Mouse (Mus musculus): ENCODE results near the gene Slc9a2. TPM values are rescaled to one million over a fixed set of nuclear protein-coding genes. Genes with fewer than 3 reads are reported as not detected.

Gene Slc9a2
- polyA plus RNA-seq, 1 experiment, result 6.9 TPM

DNA sequence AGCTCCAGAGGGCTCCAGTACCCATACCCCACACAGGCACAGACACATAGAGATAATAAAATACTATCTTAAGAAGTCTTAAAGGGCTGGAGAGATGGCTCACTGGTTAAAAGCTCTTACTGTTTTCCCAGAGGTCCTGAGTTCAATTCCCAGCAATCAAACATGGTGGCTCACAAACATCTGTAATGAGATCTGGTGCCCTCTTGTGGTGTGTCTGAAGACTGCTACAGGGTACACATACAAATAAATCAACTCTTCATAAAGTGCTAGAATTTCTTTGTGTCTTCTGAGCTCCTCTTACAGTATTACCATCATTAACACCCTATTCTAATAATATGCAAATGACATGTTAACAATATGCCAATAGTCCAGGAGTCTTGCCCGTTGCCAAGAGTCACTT is 83.7 kb downstream of the Slc9a2 start:
- Histone ChIP-seq H3K79me2 (ENCODE audit: control insufficient read depth, insufficient read depth) (no peaks in the 10 kb centered on the region), H3K27me3 (ENCODE audit: control insufficient read depth, insufficient read depth, insufficient read length) (no peaks in the 10 kb centered on the region), H3K4me3 (ENCODE audit: insufficient read depth, poor library complexity, severe bottlenecking) (no peak overlapping the region), H3K36me3 (ENCODE audit: control insufficient read depth, insufficient read depth) (no peaks in the 10 kb centered on the region), H3ac (ENCODE audit: control insufficient read depth, insufficient read length, low read depth) (no peak overlapping the region), H3K79me3 (ENCODE audit: low read depth) (no peaks in the 10 kb centered on the region)
- TF ChIP-seq MAX (IDR thresholded peaks at IDR 0.05), result no peak
- no peak for TF ChIP-seq USF1 (IDR thresholded peaks at IDR 0.05; ENCODE audit: low read depth)
- TF ChIP-seq CTCF (IDR thresholded peaks at IDR 0.05; ENCODE audit: control insufficient read depth, insufficient read depth, insufficient read length), result no peak
- no peak for TF ChIP-seq MYOD1 (IDR thresholded peaks at IDR 0.05; ENCODE audit: control insufficient read depth, insufficient read length, low read depth)
- TF ChIP-seq CEBPB (IDR thresholded peaks at IDR 0.05; ENCODE audit: low read depth), result no peak
- no peak for TF ChIP-seq FOSL1 (IDR thresholded peaks at IDR 0.05; ENCODE audit: insufficient read depth, low read length, poor library complexity, severe bottlenecking)
- TF ChIP-seq MYOG (IDR thresholded peaks at IDR 0.05; ENCODE audit: control insufficient read depth, extremely low read depth, insufficient read length), result no peak

DNA sequence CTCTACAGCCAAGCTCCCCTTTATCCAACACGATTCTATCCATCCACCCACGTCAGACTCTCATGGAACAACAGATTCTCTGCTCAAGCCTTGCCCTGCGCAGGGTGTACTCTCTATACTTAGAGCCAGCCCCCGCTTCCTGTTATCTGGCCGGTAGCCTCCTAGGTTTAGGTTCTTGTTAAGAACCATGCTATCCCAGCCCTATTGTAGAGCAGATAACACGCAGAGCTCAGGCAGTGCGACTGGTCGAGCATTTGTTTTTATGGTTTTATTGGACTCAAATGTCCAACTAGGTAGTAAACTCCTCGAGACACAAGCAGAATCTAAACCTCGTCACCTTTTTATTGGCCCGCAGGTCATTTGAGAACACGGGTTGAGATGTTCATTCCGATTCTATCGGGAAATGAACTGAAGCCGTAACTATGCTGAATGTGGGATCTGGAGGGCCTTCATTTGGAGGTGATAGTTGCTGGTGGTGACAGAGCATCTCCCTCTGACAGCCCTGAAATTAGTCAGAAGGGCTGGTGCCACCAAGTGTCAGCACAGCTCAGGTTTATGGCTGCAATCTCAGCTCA is 84.4 kb downstream of the Slc9a2 start:
- H3K27me3 ChIP-seq (ENCODE audit: control insufficient read depth, insufficient read depth, insufficient read length), result no peaks in the 10 kb centered on the region
- no peak overlapping the region for H3ac ChIP-seq (ENCODE audit: control insufficient read depth, insufficient read length, low read depth)
- H3K79me3 ChIP-seq (ENCODE audit: low read depth), result no peaks in the 10 kb centered on the region
- H3K79me2 ChIP-seq (ENCODE audit: control insufficient read depth, insufficient read depth), result no peaks in the 10 kb centered on the region
- no peaks in the 10 kb centered on the region for H3K36me3 ChIP-seq (ENCODE audit: control insufficient read depth, insufficient read depth)
- H3K4me3 ChIP-seq (ENCODE audit: insufficient read depth, poor library complexity, severe bottlenecking), result no peak overlapping the region
- TF ChIP-seq MYOD1 (IDR thresholded peaks at IDR 0.05; ENCODE audit: control insufficient read depth, insufficient read length, low read depth), result no peak
- no peak for TF ChIP-seq MYOG (IDR thresholded peaks at IDR 0.05; ENCODE audit: control insufficient read depth, extremely low read depth, insufficient read length)
- no peak for TF ChIP-seq MAX (IDR thresholded peaks at IDR 0.05)
- TF ChIP-seq FOSL1 (IDR thresholded peaks at IDR 0.05; ENCODE audit: insufficient read depth, low read length, poor library complexity, severe bottlenecking), result no peak

DNA sequence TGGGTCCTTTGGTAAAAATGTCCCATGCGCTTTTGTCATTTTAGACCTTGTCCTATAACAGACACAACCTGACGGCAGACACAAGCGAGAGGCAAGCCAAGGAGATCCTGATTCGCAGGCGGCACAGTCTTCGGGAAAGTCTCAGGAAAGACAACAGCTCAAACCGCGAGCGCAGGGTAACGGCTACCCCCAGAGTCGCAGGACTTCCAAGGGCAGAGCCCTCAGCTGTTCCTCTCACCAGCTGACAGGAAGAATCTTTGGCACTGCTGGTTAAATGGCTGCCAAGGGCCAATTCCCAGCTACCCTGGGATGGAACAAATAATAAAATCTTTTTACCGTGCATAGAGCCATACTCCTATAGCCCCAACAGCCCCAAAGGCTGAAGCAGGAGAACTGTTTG is 85.1 kb downstream of the Slc9a2 start:
- Histone ChIP-seq H3ac (ENCODE audit: control insufficient read depth, insufficient read length, low read depth) (no peak overlapping the region), H3K79me2 (ENCODE audit: control insufficient read depth, insufficient read depth) (no peaks in the 10 kb centered on the region), H3K36me3 (ENCODE audit: control insufficient read depth, insufficient read depth) (no peaks in the 10 kb centered on the region), H3K79me3 (ENCODE audit: low read depth) (no peaks in the 10 kb centered on the region), H3K27me3 (ENCODE audit: control insufficient read depth, insufficient read depth, insufficient read length) (no peaks in the 10 kb centered on the region), H3K4me3 (ENCODE audit: insufficient read depth, poor library complexity, severe bottlenecking) (no peak overlapping the region)
- TF ChIP-seq CTCF (IDR thresholded peaks at IDR 0.05; ENCODE audit: control insufficient read depth, insufficient read depth, insufficient read length), result no peak
- TF ChIP-seq CEBPB (IDR thresholded peaks at IDR 0.05; ENCODE audit: low read depth), result no peak
- TF ChIP-seq FOSL1 (IDR thresholded peaks at IDR 0.05; ENCODE audit: insufficient read depth, low read length, poor library complexity, severe bottlenecking), result no peak
- no peak for TF ChIP-seq MYOD1 (IDR thresholded peaks at IDR 0.05; ENCODE audit: control insufficient read depth, insufficient read length, low read depth)
- no peak for TF ChIP-seq USF1 (IDR thresholded peaks at IDR 0.05; ENCODE audit: low read depth)
- TF ChIP-seq MYOG (IDR thresholded peaks at IDR 0.05; ENCODE audit: control insufficient read depth, extremely low read depth, insufficient read length), result no peak
- no peak for TF ChIP-seq MAX (IDR thresholded peaks at IDR 0.05)

DNA sequence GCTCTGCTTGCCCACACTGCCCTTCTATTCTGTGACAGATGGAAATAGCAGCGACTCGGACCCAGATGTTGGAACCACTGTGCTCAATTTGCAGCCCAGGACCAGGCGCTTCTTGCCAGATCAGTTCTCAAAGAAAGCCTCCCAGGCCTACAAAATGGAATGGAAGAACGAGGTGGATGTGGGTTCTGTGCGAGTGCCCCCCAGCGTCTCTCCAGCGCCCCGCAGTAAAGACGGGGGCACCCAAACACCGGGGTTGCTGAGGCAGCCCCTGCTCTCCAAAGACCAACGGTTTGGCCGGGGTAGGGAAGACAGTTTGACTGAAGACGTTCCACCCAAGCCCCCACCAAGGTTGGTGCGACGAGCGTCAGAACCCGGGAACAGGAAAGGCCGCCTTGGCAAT is 87.2 kb downstream of the Slc9a2 start:
- no peak overlapping the region for H3K4me3 ChIP-seq (ENCODE audit: insufficient read depth, poor library complexity, severe bottlenecking)
- H3K27me3 ChIP-seq (ENCODE audit: control insufficient read depth, insufficient read depth, insufficient read length), result no peaks in the 10 kb centered on the region
- TF ChIP-seq CTCF (IDR thresholded peaks at IDR 0.05; ENCODE audit: control insufficient read depth, insufficient read depth, insufficient read length), result no peak
- TF ChIP-seq MAX (IDR thresholded peaks at IDR 0.05), result no peak
- no peak for TF ChIP-seq FOSL1 (IDR thresholded peaks at IDR 0.05; ENCODE audit: insufficient read depth, low read length, poor library complexity, severe bottlenecking)
- no peak for TF ChIP-seq MYOD1 (IDR thresholded peaks at IDR 0.05; ENCODE audit: control insufficient read depth, insufficient read length, low read depth)
- TF ChIP-seq MYOG (IDR thresholded peaks at IDR 0.05; ENCODE audit: control insufficient read depth, extremely low read depth, insufficient read length), result no peak
- no peak for TF ChIP-seq CEBPB (IDR thresholded peaks at IDR 0.05; ENCODE audit: low read depth)
- no peak for TF ChIP-seq USF1 (IDR thresholded peaks at IDR 0.05; ENCODE audit: low read depth)

DNA sequence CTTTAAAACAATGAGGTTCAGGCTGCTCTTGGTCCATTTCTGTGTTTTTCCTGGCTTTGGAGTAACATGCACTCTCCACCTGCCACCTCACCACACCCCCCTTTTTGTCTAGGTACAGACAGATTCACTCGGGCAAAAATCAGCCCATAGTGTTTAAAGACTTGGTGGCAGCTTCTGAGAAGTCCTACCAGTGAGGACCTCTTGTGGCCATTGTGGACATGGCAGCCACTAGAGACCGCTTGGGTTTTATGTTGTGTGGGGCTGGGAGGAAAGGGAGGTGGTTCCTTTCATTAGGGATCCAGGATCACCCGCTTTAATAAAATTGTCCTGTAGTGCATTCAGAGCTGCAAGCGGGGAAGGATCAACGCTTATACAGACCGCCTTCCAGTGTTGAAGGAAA is 88.2 kb downstream of the Slc9a2 start:
- H3K79me2 ChIP-seq (ENCODE audit: control insufficient read depth, insufficient read depth), result no peaks in the 10 kb centered on the region
- H3ac ChIP-seq (ENCODE audit: control insufficient read depth, insufficient read length, low read depth), result no peak overlapping the region
- H3K36me3 ChIP-seq (ENCODE audit: control insufficient read depth, insufficient read depth), result no peaks in the 10 kb centered on the region
- H3K4me3 ChIP-seq (ENCODE audit: insufficient read depth, poor library complexity, severe bottlenecking), result no peak overlapping the region
- H3K79me3 ChIP-seq (ENCODE audit: low read depth), result no peaks in the 10 kb centered on the region
- H3K27me3 ChIP-seq (ENCODE audit: control insufficient read depth, insufficient read depth, insufficient read length), result no peaks in the 10 kb centered on the region
- TF ChIP-seq CTCF (IDR thresholded peaks at IDR 0.05; ENCODE audit: control insufficient read depth, insufficient read depth, insufficient read length) (peak; percentile 27), MAX (IDR thresholded peaks at IDR 0.05) (no peak)

More for the DNA sequence above, 87.2 kb downstream of the Slc9a2 start:
- Histone ChIP-seq H3ac (ENCODE audit: control insufficient read depth, insufficient read length, low read depth) (no peak overlapping the region), H3K79me3 (ENCODE audit: low read depth) (no peaks in the 10 kb centered on the region), H3K36me3 (ENCODE audit: control insufficient read depth, insufficient read depth) (no peaks in the 10 kb centered on the region), H3K79me2 (ENCODE audit: control insufficient read depth, insufficient read depth) (no peaks in the 10 kb centered on the region)

DNA sequence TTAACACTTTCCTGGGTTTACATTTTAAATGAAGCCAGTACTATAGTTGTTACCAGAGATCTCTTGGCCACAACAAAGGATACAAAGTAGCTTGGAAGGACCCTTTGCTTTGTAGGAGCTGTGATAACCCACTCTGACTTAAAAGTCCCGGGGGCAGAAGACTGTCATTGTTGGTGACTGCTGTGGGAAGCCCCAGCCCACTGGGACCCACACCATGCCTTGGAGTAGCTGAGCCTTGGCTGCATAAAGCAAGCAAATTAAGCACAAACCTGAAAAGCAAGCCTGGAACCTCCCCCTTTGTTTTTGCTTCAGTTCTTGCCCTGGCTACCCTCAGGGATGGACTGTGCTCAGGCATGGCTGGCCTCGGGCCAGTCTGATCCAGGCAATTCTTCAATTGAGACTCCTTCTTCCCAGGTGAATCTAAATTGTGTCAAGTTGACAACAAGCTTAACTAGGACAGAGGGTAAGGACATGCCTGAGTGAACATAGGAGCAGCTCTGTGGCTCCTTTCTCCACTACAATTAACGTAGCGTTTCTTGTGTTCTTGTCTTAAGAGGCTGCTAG is 89.0 kb downstream of the Slc9a2 start:
- Histone ChIP-seq H3K27me3 (ENCODE audit: control insufficient read depth, insufficient read depth, insufficient read length) (no peaks in the 10 kb centered on the region), H3K79me3 (ENCODE audit: low read depth) (no peaks in the 10 kb centered on the region), H3K36me3 (ENCODE audit: control insufficient read depth, insufficient read depth) (no peaks in the 10 kb centered on the region), H3K79me2 (ENCODE audit: control insufficient read depth, insufficient read depth) (no peaks in the 10 kb centered on the region), H3K4me3 (ENCODE audit: insufficient read depth, poor library complexity, severe bottlenecking) (no peak overlapping the region), H3ac (ENCODE audit: control insufficient read depth, insufficient read length, low read depth) (no peak overlapping the region)
- TF ChIP-seq MYOD1 (IDR thresholded peaks at IDR 0.05; ENCODE audit: control insufficient read depth, insufficient read length, low read depth) (no peak), MYOG (IDR thresholded peaks at IDR 0.05; ENCODE audit: control insufficient read depth, extremely low read depth, insufficient read length) (no peak), FOSL1 (IDR thresholded peaks at IDR 0.05; ENCODE audit: insufficient read depth, low read length, poor library complexity, severe bottlenecking) (no peak), MAX (IDR thresholded peaks at IDR 0.05) (no peak), CEBPB (IDR thresholded peaks at IDR 0.05; ENCODE audit: low read depth) (no peak), CTCF (IDR thresholded peaks at IDR 0.05; ENCODE audit: control insufficient read depth, insufficient read depth, insufficient read length) (no peak)

Measured in C2C12 (cell line).